Comparison of ENCODE assay signal across 8 mouse cellular contexts in the genomic region with DNA sequence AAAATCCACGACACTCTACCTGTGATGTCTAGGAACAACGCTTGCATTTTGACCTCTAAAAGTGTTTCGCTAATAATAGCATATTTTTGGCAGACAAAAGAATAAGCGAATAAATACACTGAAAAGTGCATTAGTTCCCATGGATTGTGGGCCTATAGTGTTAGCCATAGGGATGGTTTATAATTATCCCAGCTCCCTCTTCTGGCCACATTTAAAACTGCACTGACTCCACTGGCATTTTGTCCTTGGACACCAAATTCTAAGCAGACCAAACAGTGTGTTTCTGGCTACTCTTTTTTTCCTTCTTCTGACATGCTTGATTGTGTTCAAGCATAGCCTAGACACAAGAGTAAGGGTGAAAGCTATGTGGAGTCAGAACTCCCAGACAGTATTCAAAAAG.
A peak's percentile ranks its signal among the peaks of the same experiment; 100 is the strongest.
DNase-seq lines count a peak whose midpoint lies in the region; ATAC-seq and TF ChIP-seq lines count a peak whose summit lies in the region.

No protein-coding gene starts in this region.

- H3K4me3 ChIP-seq in liver, embryonic 12.5 days = no peak overlapping the region
- H3K4me3 ChIP-seq in forebrain, embryonic 13.5 days = no peak overlapping the region
- H3K4me3 ChIP-seq in hindbrain, embryonic 16.5 days (ENCODE audit: low read length) = no peak overlapping the region

- no peak for TF ChIP-seq POLR2A in brain, embryonic 14.5 days (IDR thresholded peaks at IDR 0.05; ENCODE audit: borderline replicate concordance, extremely low read depth, insufficient read depth, insufficient read length, poor library complexity, severe bottlenecking)

- H3K27me3 ChIP-seq in liver, embryonic 12.5 days (replicated peaks) = no peaks in the 10 kb centered on the region
- H3K27me3 ChIP-seq in forebrain, embryonic 13.5 days = no peaks in the 10 kb centered on the region
- H3K27me3 ChIP-seq in hindbrain, embryonic 16.5 days (replicated peaks; ENCODE audit: control insufficient read depth, insufficient read depth, low read length) = no peaks in the 10 kb centered on the region

- ATAC-seq in liver, embryonic 12.5 days = no peak
- ATAC-seq in forebrain, embryonic 13.5 days = peak; percentile 73
- ATAC-seq in hindbrain, embryonic 16.5 days = peak; percentile 75

- no peak overlapping the region for H3K4me2 ChIP-seq in liver, embryonic 12.5 days
- no peak overlapping the region for H3K4me2 ChIP-seq in forebrain, embryonic 13.5 days
- no peak overlapping the region for H3K4me2 ChIP-seq in hindbrain, embryonic 16.5 days (ENCODE audit: low read length)

- no peak overlapping the region for H3K27ac ChIP-seq in liver, embryonic 12.5 days
- H3K27ac ChIP-seq in forebrain, embryonic 13.5 days = no peak overlapping the region
- no peak overlapping the region for H3K27ac ChIP-seq in hindbrain, embryonic 16.5 days (ENCODE audit: low read depth, low read length)

- no peaks in the 10 kb centered on the region for H3K36me3 ChIP-seq in liver, embryonic 12.5 days
- no peaks in the 10 kb centered on the region for H3K36me3 ChIP-seq in forebrain, embryonic 13.5 days (ENCODE audit: poor library complexity, severe bottlenecking)
- H3K36me3 ChIP-seq in hindbrain, embryonic 16.5 days (ENCODE audit: control insufficient read depth, insufficient read depth, low read length) = no peaks in the 10 kb centered on the region

- no peaks in the 10 kb centered on the region for H3K4me1 ChIP-seq in liver, embryonic 12.5 days
- no peaks in the 10 kb centered on the region for H3K4me1 ChIP-seq in forebrain, embryonic 13.5 days
- no peaks in the 10 kb centered on the region for H3K4me1 ChIP-seq in hindbrain, embryonic 16.5 days (ENCODE audit: control insufficient read depth, insufficient read depth, low read depth, low read length)

- H3K9ac ChIP-seq in liver, embryonic 12.5 days = no peak overlapping the region
- H3K9ac ChIP-seq in forebrain, embryonic 13.5 days = no peak overlapping the region
- H3K9ac ChIP-seq in hindbrain, embryonic 16.5 days (ENCODE audit: low read depth, low read length) = no peak overlapping the region

- WGBS in liver, embryonic 12.5 days (ENCODE audit: insufficient replicate concordance) = 42% methylated on average over 4 of the region's 4 CpGs
- 56% methylated on average over 4 of the region's 4 CpGs for WGBS in forebrain, embryonic 13.5 days
- WGBS in hindbrain, embryonic 16.5 days = 54% methylated on average over 4 of the region's 4 CpGs

- intact Hi-C loops in left cerebral cortex, postnatal 14 days (cut with DNase I) = loop anchor here (5.0 to 10.0 kb wide), 3 partner anchors 547 to 1195 kb away; no protein-coding TSS in a partner anchor

- no peaks in the 10 kb centered on the region for H3K9me3 ChIP-seq in liver, embryonic 12.5 days (replicated peaks)
- no peaks in the 10 kb centered on the region for H3K9me3 ChIP-seq in forebrain, embryonic 13.5 days (replicated peaks)
- no peaks in the 10 kb centered on the region for H3K9me3 ChIP-seq in hindbrain, embryonic 16.5 days (ENCODE audit: control insufficient read depth, low read length)

- DNase-seq in liver = peak; percentile 10
- peak; percentile 77 for DNase-seq in brain, embryonic 14.5 days (ENCODE audit: low read depth)
- peak; percentile 64 to 78 for DNase-seq in left cerebral cortex, postnatal 14 days (ENCODE audit: low spot score in 2 of 2)
- peak; percentile 12 for DNase-seq in ovary, postnatal 36 days (ENCODE audit: low spot score)
- DNase-seq in thymus, postnatal 0 days (ENCODE audit: low spot score) = no peak

- peak; percentile 73; the same call in 1 of the 2 replicates for TF ChIP-seq CTCF in brain, embryonic 14.5 days (IDR thresholded peaks at IDR 0.05; ENCODE audit: borderline replicate concordance, extremely low read depth, insufficient read depth, insufficient read length)
